24 mouse cellular contexts compared by ENCODE assay signal in the genomic region with DNA sequence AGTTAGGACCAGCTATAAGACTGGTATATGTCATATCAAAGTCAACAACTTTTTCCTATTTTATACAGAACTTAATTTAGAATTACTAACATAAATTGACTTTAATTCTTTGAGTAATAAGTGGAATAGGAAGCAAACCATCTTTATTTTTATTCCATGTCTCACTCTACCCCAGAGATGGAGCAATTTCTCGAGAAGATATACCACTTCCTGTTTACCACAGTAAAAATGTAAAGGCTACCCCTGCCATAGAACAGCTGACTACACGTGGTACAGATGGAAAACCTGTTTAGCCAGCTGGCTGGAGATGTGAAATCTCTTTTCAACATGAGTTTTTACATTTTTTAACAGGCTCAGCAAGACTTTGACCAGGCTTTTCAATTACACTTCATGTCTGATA.
"Had no signal": no experiment of that assay in that cellular context is flagged by ENCODE, and none has a peak within 500 bp of the region (broad histone marks: within the 10 kb centered on the region; RNA-seq: fewer than 3 reads in every experiment).

No protein-coding gene starts in this region.

- H3K4me3 ChIP-seq: heart, embryonic 10.5 days; heart, embryonic 12.5 days; hindbrain, embryonic 10.5 days; hindbrain, embryonic 12.5 days; intestine, embryonic 15.5 days; kidney, embryonic 15.5 days; left cerebral cortex, adult 2 months; limb, embryonic 10.5 days; limb, embryonic 12.5 days had no signal

- H3K27ac ChIP-seq: heart, embryonic 10.5 days; hindbrain, embryonic 10.5 days; hindbrain, embryonic 12.5 days; hindbrain, embryonic 14.5 days; intestine, embryonic 15.5 days; kidney, embryonic 15.5 days; kidney, postnatal 0 days; left cerebral cortex, adult 2 months; limb, embryonic 10.5 days; limb, embryonic 12.5 days had no signal

- DNase-seq: gastrocnemius, postnatal 14 days; gastrocnemius, postnatal 36 days; heart, adult 18-20 months; heart, postnatal 10 days; heart, postnatal 4 days; kidney, adult 18-20 months; kidney, adult 8-10 months; kidney, postnatal 14 days; kidney, postnatal 36 days; liver had no signal

- ATAC-seq: hindbrain, embryonic 16.5 days; inflammation-experienced regulatory T-cells, adult 6 months; intestine, embryonic 15.5 days; intestine, postnatal 0 days had no signal
